17 mouse cellular contexts compared by ENCODE assay signal in genomic region chr5:134606314-134606713, GRCm38 (mm10). TPM values are rescaled to one million over a fixed set of nuclear protein-coding genes. Genes with fewer than 3 reads are reported as not detected.
DNase-seq lines count a peak whose midpoint lies in the region; ATAC-seq and TF ChIP-seq lines count a peak whose summit lies in the region.
"Had no signal": no experiment of that assay in that cellular context is flagged by ENCODE, and none has a peak within 500 bp of the region (broad histone marks: within the 10 kb centered on the region; RNA-seq: fewer than 3 reads in every experiment).

No protein-coding gene starts in this region.

- peaks cover 27% of the 10 kb centered on the region for H3K4me1 ChIP-seq in E14TG2a.4 (replicated peaks; ENCODE audit: low read depth, low read length)
- H3K4me1 ChIP-seq in forebrain, embryonic 14.5 days (ENCODE audit: control insufficient read depth, insufficient read depth, low read length), result no peaks in the 10 kb centered on the region
- H3K4me1 ChIP-seq: heart, embryonic 12.5 days; hindbrain, embryonic 12.5 days; midbrain, embryonic 12.5 days; neural tube, embryonic 12.5 days had no signal

- no peak overlapping the region for H3K4me3 ChIP-seq in layer of hippocampus, adult 2 months
- no peak overlapping the region for H3K4me3 ChIP-seq in E14TG2a.4 (replicated peaks; ENCODE audit: low read length)
- H3K4me3 ChIP-seq in forebrain, embryonic 14.5 days (ENCODE audit: low read depth, low read length), result no peak overlapping the region
- H3K4me3 ChIP-seq: heart, embryonic 12.5 days; hindbrain, embryonic 12.5 days; midbrain, embryonic 12.5 days; neural tube, embryonic 12.5 days had no signal

- peak; percentile 55 for TF ChIP-seq CTCF in layer of hippocampus, adult 2 months (conservative IDR thresholded peaks at IDR 0.05)
- TF ChIP-seq CTCF in E14TG2a.4 (conservative IDR thresholded peaks at IDR 0.05; ENCODE audit: low read length), result 0 out of 2 replicates have a peak, but pooled peaks have one; percentile 6

- 0 out of 2 replicates have a peak, but pooled peaks have one; percentile 30 for ATAC-seq in erythroid progenitor cell, adult 5-6 weeks (replicated peaks; ENCODE audit: low FRiP score, poor library complexity, severe bottlenecking)
- ATAC-seq in megakaryocyte-erythroid progenitor cell, adult 5-6 weeks (replicated peaks; ENCODE audit: low FRiP score, low TSS enrichment, poor library complexity, severe bottlenecking), result peak; percentile 44; the same call in 1 of the 2 replicates
- ATAC-seq in forebrain, embryonic 14.5 days, result no peak
- ATAC-seq: forebrain, postnatal 0 days had no signal

- no peaks in the 10 kb centered on the region for H3K9me3 ChIP-seq in E14TG2a.4 (ENCODE audit: low read length)
- no peaks in the 10 kb centered on the region for H3K9me3 ChIP-seq in forebrain, embryonic 14.5 days (replicated peaks; ENCODE audit: control insufficient read depth, low read length)
- H3K9me3 ChIP-seq: heart, embryonic 12.5 days; hindbrain, embryonic 12.5 days; midbrain, embryonic 12.5 days; neural tube, embryonic 12.5 days had no signal

- no peak for DNase-seq in layer of hippocampus, adult 2 months (ENCODE audit: low spot score in 2 of 2)
- no peak for DNase-seq in layer of hippocampus, adult 9-10 months (ENCODE audit: low spot score)
- no peak for DNase-seq in forebrain, embryonic 14.5 days (ENCODE audit: low spot score)
- no peak for DNase-seq in embryo, embryonic 10.5 days (ENCODE audit: low spot score)
- DNase-seq in layer of hippocampus, adult 11-12 months (ENCODE audit: low spot score), result no peak
- DNase-seq: cerebellum, postnatal 36 days; forebrain, postnatal 0 days; gastrocnemius, postnatal 25 days; kidney, adult 9 months had no signal

- H3K27ac ChIP-seq in layer of hippocampus, adult 2 months, result no peak overlapping the region
- no peak overlapping the region for H3K27ac ChIP-seq in forebrain, embryonic 14.5 days (ENCODE audit: low read depth, low read length)
- H3K27ac ChIP-seq: hindbrain, embryonic 12.5 days; midbrain, embryonic 12.5 days; neural tube, embryonic 12.5 days had no signal

- no peak overlapping the region for H3K4me2 ChIP-seq in forebrain, embryonic 14.5 days (ENCODE audit: low read length)
- H3K4me2 ChIP-seq: heart, embryonic 12.5 days; hindbrain, embryonic 12.5 days; midbrain, embryonic 12.5 days; neural tube, embryonic 12.5 days had no signal

- no peaks in the 10 kb centered on the region for H3K36me3 ChIP-seq in E14TG2a.4 (ENCODE audit: insufficient read depth, low read length)
- no peaks in the 10 kb centered on the region for H3K36me3 ChIP-seq in forebrain, embryonic 14.5 days (ENCODE audit: control insufficient read depth, insufficient read depth, low read length)
- H3K36me3 ChIP-seq: midbrain, embryonic 12.5 days had no signal

- no peak overlapping the region for H3K9ac ChIP-seq in forebrain, embryonic 14.5 days (ENCODE audit: low read length)
- H3K9ac ChIP-seq: forebrain, postnatal 0 days; heart, embryonic 12.5 days; hindbrain, embryonic 12.5 days; midbrain, embryonic 12.5 days; neural tube, embryonic 12.5 days had no signal

- no peaks in the 10 kb centered on the region; the same call in 1 of the 2 replicates for H3K27me3 ChIP-seq in E14TG2a.4 (ENCODE audit: insufficient read depth, low read length)
- no peaks in the 10 kb centered on the region for H3K27me3 ChIP-seq in forebrain, embryonic 14.5 days (replicated peaks; ENCODE audit: control insufficient read depth, insufficient read depth, low read length)
- H3K27me3 ChIP-seq: heart, embryonic 12.5 days; hindbrain, embryonic 12.5 days; midbrain, embryonic 12.5 days; neural tube, embryonic 12.5 days had no signal

RNA-seq across cellular contexts. Expression of gene Lat2, which starts 8.5 kb away (rescaled TPM):
- 1 to 10 TPM; 2.2 to 3.0 TPM for total RNA-seq in layer of hippocampus, adult 2 months (2021)
- total RNA-seq in erythroid progenitor cell, adult 5-6 weeks (2015; ENCODE audit: low replicate concordance), result 4.2 and 9.4 TPM in 2 replicates
- total RNA-seq in erythroid progenitor cell, adult 5-6 weeks (2017; ENCODE audit: low replicate concordance), result 4.0 and 14.3 TPM in 2 replicates
- 8.5 and 9.8 TPM in 2 replicates for total RNA-seq in megakaryocyte-erythroid progenitor cell, adult 5-6 weeks (2014; fragmentation: Nextera tagmentation)
- total RNA-seq in megakaryocyte-erythroid progenitor cell, adult 5-6 weeks (2017), result 7.2 and 14.6 TPM in 2 replicates
- polyA plus RNA-seq in forebrain, embryonic 14.5 days (2014; fragmentation: Nextera tagmentation; extraction: Ambion mirVana), result 0.99 and 1.6 TPM in 2 replicates

RNA-seq across cellular contexts. Expression of gene Rfc2, which starts 25.1 kb away (rescaled TPM):
- 10 to 100 TPM; 48.1 to 55.6 TPM for total RNA-seq in layer of hippocampus, adult 2 months (2021)
- 83.4 and 101 TPM in 2 replicates for total RNA-seq in erythroid progenitor cell, adult 5-6 weeks (2015; ENCODE audit: low replicate concordance)
- 51.7 and 56.7 TPM in 2 replicates for total RNA-seq in erythroid progenitor cell, adult 5-6 weeks (2017; ENCODE audit: low replicate concordance)
- 241 and 279 TPM in 2 replicates for total RNA-seq in megakaryocyte-erythroid progenitor cell, adult 5-6 weeks (2014; fragmentation: Nextera tagmentation)
- 113 and 125 TPM in 2 replicates for total RNA-seq in megakaryocyte-erythroid progenitor cell, adult 5-6 weeks (2017)
- 240 and 256 TPM in 2 replicates for polyA plus RNA-seq in forebrain, embryonic 14.5 days (2014; fragmentation: Nextera tagmentation; extraction: Ambion mirVana)

RNA-seq across cellular contexts. Expression of gene Eif4h, which starts 33.0 kb away (rescaled TPM):
- total RNA-seq in layer of hippocampus, adult 2 months (2021), result 100 to 1,000 TPM; 298 to 323 TPM
- total RNA-seq in erythroid progenitor cell, adult 5-6 weeks (2015; ENCODE audit: low replicate concordance), result 105 and 157 TPM in 2 replicates
- total RNA-seq in erythroid progenitor cell, adult 5-6 weeks (2017; ENCODE audit: low replicate concordance), result 150 and 178 TPM in 2 replicates
- 253 and 273 TPM in 2 replicates for total RNA-seq in megakaryocyte-erythroid progenitor cell, adult 5-6 weeks (2014; fragmentation: Nextera tagmentation)
- total RNA-seq in megakaryocyte-erythroid progenitor cell, adult 5-6 weeks (2017), result 220 and 233 TPM in 2 replicates
- polyA plus RNA-seq in forebrain, embryonic 14.5 days (2014; fragmentation: Nextera tagmentation; extraction: Ambion mirVana), result 402 and 418 TPM in 2 replicates

RNA-seq across cellular contexts. Expression of gene Syna, which starts 46.3 kb away (rescaled TPM):
- 1 to 10 TPM; 5.4 to 6.8 TPM for total RNA-seq in layer of hippocampus, adult 2 months (2021)
- not detected in 2 replicates for total RNA-seq in erythroid progenitor cell, adult 5-6 weeks (2015; ENCODE audit: low replicate concordance)
- not detected in 2 replicates for total RNA-seq in erythroid progenitor cell, adult 5-6 weeks (2017; ENCODE audit: low replicate concordance)
- total RNA-seq in megakaryocyte-erythroid progenitor cell, adult 5-6 weeks (2014; fragmentation: Nextera tagmentation), result not detected in 2 replicates
- total RNA-seq in megakaryocyte-erythroid progenitor cell, adult 5-6 weeks (2017), result not detected in 2 replicates
- polyA plus RNA-seq in forebrain, embryonic 14.5 days (2014; fragmentation: Nextera tagmentation; extraction: Ambion mirVana), result 0.10 TPM in 1 of 2 replicates, not detected in the other
- total RNA-seq: adrenal gland, adult 18-20 months; forebrain, postnatal 0 days; gastrocnemius, postnatal 25 days had no signal
- polyA plus RNA-seq: heart, embryonic 12.5 days had no signal

RNA-seq across cellular contexts. Expression of gene Clip2, which starts 54.1 kb away (rescaled TPM):
- 10 to 100 TPM; 90.0 to 99.3 TPM for total RNA-seq in layer of hippocampus, adult 2 months (2021)
- total RNA-seq in erythroid progenitor cell, adult 5-6 weeks (2015; ENCODE audit: low replicate concordance), result 0.84 TPM in 1 of 2 replicates, not detected in the other
- 0.68 and 0.77 TPM in 2 replicates for total RNA-seq in erythroid progenitor cell, adult 5-6 weeks (2017; ENCODE audit: low replicate concordance)
- 4.6 and 5.6 TPM in 2 replicates for total RNA-seq in megakaryocyte-erythroid progenitor cell, adult 5-6 weeks (2014; fragmentation: Nextera tagmentation)
- total RNA-seq in megakaryocyte-erythroid progenitor cell, adult 5-6 weeks (2017), result 7.0 and 8.3 TPM in 2 replicates
- 11.1 and 15.6 TPM in 2 replicates for polyA plus RNA-seq in forebrain, embryonic 14.5 days (2014; fragmentation: Nextera tagmentation; extraction: Ambion mirVana)
